8 mouse cellular contexts compared by ENCODE assay signal in the genomic region with DNA sequence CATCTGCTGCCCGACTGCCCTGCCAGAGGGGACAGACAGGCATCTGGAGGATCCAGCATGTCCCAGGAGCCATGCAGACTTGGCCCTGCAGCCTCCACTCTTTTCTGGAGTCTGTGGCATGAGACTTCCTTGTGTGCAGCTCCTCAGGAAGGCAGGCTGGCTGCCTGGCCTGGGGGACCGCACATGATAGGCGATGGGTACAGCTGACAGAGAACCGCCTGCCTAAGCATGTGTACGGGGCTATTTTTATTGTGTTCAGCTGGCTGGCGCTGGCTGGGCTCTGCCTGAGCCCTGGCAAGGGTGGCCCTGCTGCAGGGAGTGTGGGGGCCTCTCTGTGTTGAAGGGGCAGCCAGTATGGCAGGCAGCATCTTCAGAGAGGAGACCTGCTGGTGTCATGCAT.
DNase-seq lines count a peak whose midpoint lies in the region; ATAC-seq and TF ChIP-seq lines count a peak whose summit lies in the region.

No protein-coding gene starts in this region.

- 0 out of 2 replicates have a peak overlapping the region, but pooled peaks have one; percentile 17 for H3K27ac ChIP-seq in lung, embryonic 16.5 days (ENCODE audit: low read length)
- peak overlapping the region; percentile 68 for H3K27ac ChIP-seq in forebrain, embryonic 14.5 days (ENCODE audit: low read depth, low read length)
- H3K27ac ChIP-seq in thymus, adult 2 months (ENCODE audit: control insufficient read depth, insufficient read depth, low read length), result no peak overlapping the region

- peaks cover 40% of the 10 kb centered on the region for H3K4me1 ChIP-seq in lung, embryonic 16.5 days (replicated peaks; ENCODE audit: control insufficient read depth, insufficient read depth, low read length)
- peaks cover 34% of the 10 kb centered on the region for H3K4me1 ChIP-seq in forebrain, embryonic 14.5 days (ENCODE audit: control insufficient read depth, insufficient read depth, low read length)
- peaks cover 36% of the 10 kb centered on the region for H3K4me1 ChIP-seq in thymus, adult 2 months (replicated peaks; ENCODE audit: control insufficient read depth, insufficient read depth, low read length)

- no peaks in the 10 kb centered on the region for H3K36me3 ChIP-seq in lung, embryonic 16.5 days (ENCODE audit: control insufficient read depth, insufficient read depth, low read length)
- H3K36me3 ChIP-seq in forebrain, embryonic 14.5 days (ENCODE audit: control insufficient read depth, insufficient read depth, low read length), result no peaks in the 10 kb centered on the region
- no peaks in the 10 kb centered on the region for H3K36me3 ChIP-seq in thymus, adult 2 months (ENCODE audit: control insufficient read depth, insufficient read depth, low read length)

- H3K27me3 ChIP-seq in lung, embryonic 16.5 days (ENCODE audit: control insufficient read depth, insufficient read depth, low read depth, low read length), result no peaks in the 10 kb centered on the region
- H3K27me3 ChIP-seq in forebrain, embryonic 14.5 days (replicated peaks; ENCODE audit: control insufficient read depth, insufficient read depth, low read length), result no peaks in the 10 kb centered on the region
- H3K27me3 ChIP-seq in thymus, adult 2 months (ENCODE audit: control insufficient read depth, insufficient read depth, low read length), result no peaks in the 10 kb centered on the region

- H3K9me3 ChIP-seq in lung, embryonic 16.5 days (ENCODE audit: control insufficient read depth, low read length), result no peaks in the 10 kb centered on the region
- no peaks in the 10 kb centered on the region for H3K9me3 ChIP-seq in forebrain, embryonic 14.5 days (replicated peaks; ENCODE audit: control insufficient read depth, low read length)

- no peak for TF ChIP-seq POLR2A in thymus, adult 2 months (IDR thresholded peaks at IDR 0.05; ENCODE audit: control insufficient read depth, extremely low read depth, insufficient read depth, low read length, poor library complexity)

- H3K4me2 ChIP-seq in lung, embryonic 16.5 days (ENCODE audit: low read depth, low read length), result no peak overlapping the region
- H3K4me2 ChIP-seq in forebrain, embryonic 14.5 days (ENCODE audit: low read length), result no peak overlapping the region

- no peak for TF ChIP-seq CTCF in thymus, adult 2 months (IDR thresholded peaks at IDR 0.05; ENCODE audit: borderline replicate concordance, control insufficient read depth, extremely low read depth, insufficient read depth, low read length, poor library complexity)

- peak overlapping the region; percentile 26; the same call in 1 of the 2 replicates for H3K9ac ChIP-seq in lung, embryonic 16.5 days (ENCODE audit: low read length)
- peak overlapping the region; percentile 2; the same call in 1 of the 2 replicates for H3K9ac ChIP-seq in forebrain, embryonic 14.5 days (ENCODE audit: low read length)

- DNase-seq in lung, postnatal 14 days, result no peak
- peak; percentile 59 for DNase-seq in forebrain, embryonic 14.5 days (ENCODE audit: low spot score)
- peak; percentile 74 to 79 for DNase-seq in left cerebral cortex, postnatal 36 days (ENCODE audit: low spot score in 2 of 2)
- DNase-seq in right cerebral cortex, postnatal 10 days (ENCODE audit: low spot score in 2 of 2), result peak; percentile 68 to 75
- no peak for DNase-seq in thymus, adult 2 months
- no peak for DNase-seq in thymus, postnatal 36 days
- DNase-seq in embryo, embryonic 10 days (ENCODE audit: low spot score), result no peak

- intact Hi-C loops in left cerebral cortex, postnatal 36 days (cut with DNase I), result no loop called here

- no peak for ATAC-seq in lung, embryonic 16.5 days (ENCODE audit: low read depth)
- ATAC-seq in forebrain, embryonic 14.5 days, result no peak

- WGBS in lung, embryonic 16.5 days, result 66% methylated on average over 6 of the region's 6 CpGs
- 29% methylated on average over 6 of the region's 6 CpGs for WGBS in forebrain, embryonic 14.5 days
- WGBS in thymus, adult 2 months, result 49% methylated on average over 6 of the region's 6 CpGs

- no peak overlapping the region for H3K4me3 ChIP-seq in lung, embryonic 16.5 days (ENCODE audit: low read length)
- H3K4me3 ChIP-seq in forebrain, embryonic 14.5 days (ENCODE audit: low read depth, low read length), result no peak overlapping the region
- no peak overlapping the region for H3K4me3 ChIP-seq in thymus, adult 2 months (ENCODE audit: control insufficient read depth, insufficient read depth, low read length)

Comparison
In these comparisons a context has a peak if more than half of its experiments do, and no peak if none do; other contexts are left out.
1. DNase-seq: peak in forebrain, embryonic 14.5 days (single experiment), left cerebral cortex, postnatal 36 days (2 of 2) and right cerebral cortex, postnatal 10 days (2 of 2); none in lung, postnatal 14 days (single experiment), thymus, adult 2 months (single experiment), thymus, postnatal 36 days (0 of 2) and embryo, embryonic 10 days (single experiment).